Mouse (Mus musculus) kidney, postnatal 36 days (tissue): Measurements from ENCODE around the gene Timm22.

ENCODE experiments used
- DNase-seq, 2 experiments: peaks; one replicate each; pipeline ENCODE4 v3.0.0; 2021 to 2022; ENCODE audit warnings: mixed read lengths in 2 of 2

Gene Timm22

GRCm38 (mm10) chr11:76406702-76407583 is at the start of gene Timm22:
Gene Timm22, plus strand, starts transcription at chr11:76406952.
- DNase-seq, result peak; percentile 97 to 98

GRCm38 (mm10) chr11:76357464-76357863 is 49.3 kb upstream of the Timm22 start:
- no peak for DNase-seq

GRCm38 (mm10) chr11:76358628-76359320 is 48.0 kb upstream of the Timm22 start:
- DNase-seq, result peak in 1 of 2 experiments; percentile 13

DNA sequence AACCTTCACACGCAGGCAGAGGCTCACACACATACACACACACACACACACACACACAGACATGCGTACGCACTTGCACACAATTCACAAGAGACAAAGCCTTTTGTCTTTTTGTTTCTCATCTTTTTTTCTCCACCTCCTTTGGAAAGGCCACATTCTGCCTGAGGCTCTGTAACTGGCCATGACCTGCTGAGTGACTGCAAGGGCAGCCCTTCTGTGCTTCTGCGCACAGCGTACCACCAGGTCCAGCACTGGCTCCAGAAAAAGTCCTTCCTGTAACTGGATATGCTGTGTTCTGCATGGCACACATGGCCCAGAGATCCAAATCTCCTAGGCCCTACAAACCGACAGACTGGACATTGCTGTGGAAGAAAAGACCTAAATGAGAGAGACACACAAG is 46.5 kb upstream of the Timm22 start:
- peak in 1 of 2 experiments; percentile 33 for DNase-seq

GRCm38 (mm10) chr11:76361422-76361821 is 45.3 kb upstream of the Timm22 start:
- DNase-seq, result no peak

DNA sequence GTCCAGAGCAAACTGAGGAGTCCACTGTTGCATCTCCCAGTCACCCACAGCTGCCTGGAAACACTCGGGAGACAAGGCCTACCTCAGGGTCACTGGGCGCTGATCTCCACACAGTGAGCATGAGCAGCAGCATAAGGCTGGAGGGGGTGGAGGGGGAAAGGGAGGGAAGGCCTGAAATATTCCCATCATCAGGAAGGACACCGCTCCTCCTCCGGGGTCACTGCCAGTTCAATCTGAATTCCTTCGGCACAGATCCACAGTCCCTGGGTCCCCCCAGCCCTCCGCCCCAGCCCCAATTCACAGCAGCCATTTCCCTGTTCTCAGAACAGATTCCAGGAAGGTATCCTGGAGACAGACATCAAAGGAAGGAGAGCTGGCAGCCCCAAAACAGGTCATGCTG is 43.6 kb upstream of the Timm22 start:
- DNase-seq, result peak in 1 of 2 experiments; percentile 16

DNA sequence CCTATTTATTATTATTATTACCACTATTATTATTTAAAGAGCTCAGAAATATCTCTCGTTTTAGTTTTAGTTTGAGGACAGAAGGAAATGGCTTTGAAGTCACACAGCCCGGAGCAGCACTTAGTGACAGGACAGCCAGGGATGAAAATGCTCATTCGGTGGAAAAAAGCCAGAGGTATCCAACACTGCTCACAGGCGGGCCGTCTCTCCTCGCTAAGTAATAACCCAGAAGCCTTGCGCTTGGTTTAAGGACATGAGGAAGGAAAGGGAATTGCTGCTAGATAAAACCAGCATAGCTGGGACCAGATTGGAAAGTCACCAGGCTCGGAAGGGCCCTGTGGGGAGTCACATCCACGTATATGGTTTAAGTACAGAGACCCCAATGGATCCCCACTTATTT is 43.1 kb upstream of the Timm22 start:
- DNase-seq, result no peak

GRCm38 (mm10) chr11:76364038-76364437 is 42.7 kb upstream of the Timm22 start:
- DNase-seq, result no peak

- no peak for DNase-seq
Measured at GRCm38 (mm10) chr11:76366720-76367119, 40.0 kb upstream of the Timm22 start.

DNA sequence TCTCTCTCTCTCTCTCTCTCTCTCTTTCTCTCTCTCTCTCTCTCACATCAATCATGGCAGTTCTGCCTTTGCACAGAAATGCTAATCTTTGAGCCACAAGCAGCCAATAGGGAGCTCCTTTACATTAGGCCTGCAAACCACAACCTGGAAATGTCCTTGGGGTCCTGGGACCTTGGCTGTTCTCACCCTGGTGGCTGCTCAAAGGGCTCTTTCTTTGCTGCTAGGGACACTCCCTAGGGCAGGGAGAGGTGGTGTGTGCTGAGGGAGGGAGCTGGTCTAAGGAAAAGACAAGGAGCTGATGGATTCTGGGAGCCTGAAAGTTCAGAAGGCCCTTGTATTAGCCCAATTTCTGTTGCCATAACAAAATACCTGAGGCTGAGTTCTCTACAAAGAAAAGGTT is 36.3 kb upstream of the Timm22 start:
- DNase-seq, result no peak

DNA sequence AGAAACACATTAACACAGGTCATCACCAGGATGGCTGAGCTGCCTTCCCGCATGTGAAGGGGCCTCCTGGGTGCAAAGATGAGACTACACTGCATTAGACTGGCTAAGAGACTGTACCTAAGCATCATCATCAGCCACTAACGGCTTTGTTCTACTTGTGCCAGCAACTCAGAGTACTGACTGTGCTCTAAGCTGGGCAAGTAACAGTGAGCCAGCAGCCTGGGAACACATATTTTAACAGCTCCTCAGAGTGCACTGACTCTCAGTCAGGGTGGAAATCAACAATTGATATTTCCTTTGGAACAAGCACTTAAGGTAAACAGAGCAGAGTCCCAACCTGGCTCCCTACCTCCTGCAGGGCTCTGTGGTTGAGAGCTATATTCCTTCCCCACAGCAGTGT is 34.6 kb upstream of the Timm22 start:
- peak in 1 of 2 experiments; percentile 16 for DNase-seq

- no peak for DNase-seq
Measured at GRCm38 (mm10) chr11:76372534-76372933, 34.2 kb upstream of the Timm22 start.

GRCm38 (mm10) chr11:76374491-76375185 is 32.1 kb upstream of the Timm22 start:
- peak; percentile 74 to 78 for DNase-seq

- no peak for DNase-seq
Measured at GRCm38 (mm10) chr11:76376425-76376824, 30.3 kb upstream of the Timm22 start.

- peak; percentile 80 to 88 for DNase-seq
Measured at GRCm38 (mm10) chr11:76379921-76380544, 26.7 kb upstream of the Timm22 start.

- no peak for DNase-seq
Measured at GRCm38 (mm10) chr11:76381201-76381885, 25.4 kb upstream of the Timm22 start.

GRCm38 (mm10) chr11:76382711-76383324 is 23.9 kb upstream of the Timm22 start:
- DNase-seq, result no peak

- no peak for DNase-seq
Measured at GRCm38 (mm10) chr11:76384307-76384706, 22.4 kb upstream of the Timm22 start.

- DNase-seq, result no peak
Measured at GRCm38 (mm10) chr11:76385017-76385416, 21.7 kb upstream of the Timm22 start.

DNA sequence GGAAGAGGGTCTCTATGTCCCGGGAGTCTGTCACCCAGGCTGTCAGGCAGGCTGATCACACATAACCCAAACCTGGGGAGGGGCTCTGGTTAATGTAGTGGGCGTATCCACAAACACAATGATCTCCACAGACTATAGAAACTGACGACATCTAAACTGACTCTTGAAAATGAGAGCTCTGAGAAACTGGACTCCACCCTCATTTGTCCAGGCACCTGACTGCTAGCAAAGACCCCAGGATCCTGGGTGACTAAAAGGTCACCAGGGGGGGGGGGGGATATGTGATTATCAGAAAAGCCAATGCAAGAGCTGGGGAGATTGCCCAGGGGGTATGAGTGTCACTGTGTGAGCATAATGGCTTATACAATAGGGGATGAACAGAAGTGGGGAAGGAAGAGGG is 21.0 kb upstream of the Timm22 start:
- no peak for DNase-seq

- DNase-seq, result no peak
Measured at GRCm38 (mm10) chr11:76387097-76387496, 19.7 kb upstream of the Timm22 start.

DNA sequence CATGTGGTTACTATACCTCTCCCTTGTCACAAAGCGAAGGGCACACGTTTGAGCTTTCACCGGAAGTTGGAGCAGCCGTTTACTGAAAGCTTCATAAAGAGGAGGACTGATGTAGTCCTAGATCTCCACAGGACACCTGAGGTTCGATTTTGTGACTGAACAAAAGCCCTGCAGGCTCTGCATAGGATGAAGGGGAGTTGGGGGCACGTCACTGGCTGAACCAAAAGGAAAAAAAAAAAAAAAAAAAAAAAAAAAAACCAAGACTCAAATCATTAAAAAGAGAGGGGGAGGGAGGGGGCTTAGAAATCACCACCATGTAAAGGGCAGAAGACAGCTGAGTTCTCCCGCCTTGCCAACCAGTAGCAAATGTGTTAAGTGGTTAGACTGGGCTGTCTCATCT is 18.0 kb upstream of the Timm22 start:
- DNase-seq, result no peak
